ENCODE assay signal across 8 mouse cellular contexts in the genomic region with DNA sequence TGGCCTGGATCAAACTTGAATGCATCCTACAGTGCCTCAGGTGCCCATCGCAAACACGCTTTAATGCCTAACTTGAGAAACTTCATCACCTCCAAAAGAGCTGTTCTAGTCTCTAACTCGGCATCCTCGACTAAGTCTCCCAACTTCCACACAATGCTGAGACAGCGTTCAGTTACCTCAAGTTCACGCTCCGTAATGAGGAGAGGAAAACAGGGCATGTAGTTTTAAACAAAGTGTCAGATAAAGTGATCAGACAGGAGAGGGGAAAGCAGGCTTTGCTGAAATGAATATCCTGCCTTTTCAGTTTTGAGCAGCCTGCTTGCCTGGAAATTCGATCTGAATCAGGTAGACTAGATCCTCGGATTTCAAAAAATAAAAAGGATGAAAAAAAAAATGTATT. TPM values are rescaled to one million over a fixed set of nuclear protein-coding genes. Genes with fewer than 3 reads are reported as not detected.
DNase-seq lines count a peak whose midpoint lies in the region; ATAC-seq and TF ChIP-seq lines count a peak whose summit lies in the region.

No protein-coding gene starts in this region.

- H3K27ac ChIP-seq in left cerebral cortex, adult 2 months: peak overlapping the region; percentile 89
- no peak overlapping the region; the same call in 1 of the 2 replicates for H3K27ac ChIP-seq in embryonic facial prominence, embryonic 13.5 days
- peak overlapping the region; percentile 78 for H3K27ac ChIP-seq in intestine, embryonic 16.5 days (ENCODE audit: low read length)
- peak overlapping the region; percentile 89; the same call in 1 of the 2 replicates for H3K27ac ChIP-seq in neural tube, embryonic 13.5 days (replicated peaks)

- WGBS in embryonic facial prominence, embryonic 13.5 days: 11% methylated on average over 9 of the region's 9 CpGs
- WGBS in intestine, embryonic 16.5 days: 7% methylated on average over 9 of the region's 9 CpGs
- 11% methylated on average over 9 of the region's 9 CpGs for WGBS in neural tube, embryonic 13.5 days

- H3K4me1 ChIP-seq in embryonic facial prominence, embryonic 13.5 days: peaks cover 19% of the 10 kb centered on the region
- H3K4me1 ChIP-seq in intestine, embryonic 16.5 days (ENCODE audit: control insufficient read depth, insufficient read depth, low read length): no peaks in the 10 kb centered on the region
- H3K4me1 ChIP-seq in neural tube, embryonic 13.5 days (replicated peaks): peaks cover 52% of the 10 kb centered on the region

- no peak for DNase-seq in left cerebral cortex, adult 2 months (ENCODE audit: extremely low spot score in 1 of 2, low spot score in 2 of 2)
- DNase-seq in left cerebral cortex, adult 8-10 months (ENCODE audit: low spot score in 2 of 2): no peak
- DNase-seq in urinary bladder, postnatal 14 days (ENCODE audit: low spot score): no peak
- DNase-seq in layer of hippocampus, postnatal 36 days: no peak
- no peak for DNase-seq in ovary, adult 18-20 months (ENCODE audit: low spot score)

- no peak for ATAC-seq in embryonic facial prominence, embryonic 13.5 days (ENCODE audit: insufficient number of reproducible peaks, insufficient read depth, low FRiP score, low TSS enrichment, low read depth)
- ATAC-seq in intestine, embryonic 16.5 days: no peak
- no peak for ATAC-seq in neural tube, embryonic 13.5 days (ENCODE audit: low read depth)

- peaks cover 14% of the 10 kb centered on the region for H3K36me3 ChIP-seq in embryonic facial prominence, embryonic 13.5 days
- peaks cover 4% of the 10 kb centered on the region for H3K36me3 ChIP-seq in intestine, embryonic 16.5 days (ENCODE audit: control insufficient read depth, insufficient read depth, low read length)
- peaks cover 29% of the 10 kb centered on the region for H3K36me3 ChIP-seq in neural tube, embryonic 13.5 days

- H3K9ac ChIP-seq in embryonic facial prominence, embryonic 13.5 days: peak overlapping the region; percentile 72
- H3K9ac ChIP-seq in intestine, embryonic 16.5 days (ENCODE audit: low read depth, low read length): peak overlapping the region; percentile 75
- H3K9ac ChIP-seq in neural tube, embryonic 13.5 days: peak overlapping the region; percentile 76

- peak overlapping the region; percentile 77 for H3K4me2 ChIP-seq in embryonic facial prominence, embryonic 13.5 days
- H3K4me2 ChIP-seq in intestine, embryonic 16.5 days (ENCODE audit: low read depth, low read length): peak overlapping the region; percentile 60
- H3K4me2 ChIP-seq in neural tube, embryonic 13.5 days: peak overlapping the region; percentile 83

- intact Hi-C loops in left cerebral cortex, adult 2 months (cut with DNase I): loop anchor here (2.0 kb wide), 1 partner anchor 214 kb away; a partner anchor contains a TSS

- no peaks in the 10 kb centered on the region for H3K27me3 ChIP-seq in embryonic facial prominence, embryonic 13.5 days
- H3K27me3 ChIP-seq in intestine, embryonic 16.5 days (replicated peaks; ENCODE audit: control insufficient read depth, insufficient read depth, low read length): no peaks in the 10 kb centered on the region
- no peaks in the 10 kb centered on the region for H3K27me3 ChIP-seq in neural tube, embryonic 13.5 days

- no peaks in the 10 kb centered on the region for H3K9me3 ChIP-seq in embryonic facial prominence, embryonic 13.5 days
- no peaks in the 10 kb centered on the region for H3K9me3 ChIP-seq in intestine, embryonic 16.5 days (ENCODE audit: control insufficient read depth, low read length)
- no peaks in the 10 kb centered on the region for H3K9me3 ChIP-seq in neural tube, embryonic 13.5 days

- H3K4me3 ChIP-seq in left cerebral cortex, adult 2 months: peak overlapping the region; percentile 98
- peak overlapping the region; percentile 82 for H3K4me3 ChIP-seq in embryonic facial prominence, embryonic 13.5 days
- H3K4me3 ChIP-seq in intestine, embryonic 16.5 days (ENCODE audit: low read length): peak overlapping the region; percentile 92
- peak overlapping the region; percentile 72 for H3K4me3 ChIP-seq in neural tube, embryonic 13.5 days

- TF ChIP-seq CTCF in left cerebral cortex, adult 2 months (IDR thresholded peaks at IDR 0.05): no peak

RNA-seq across cellular contexts. Expression of a gene that starts 1.0 kb away (rescaled TPM):
- total RNA-seq in left cerebral cortex, adult 2 months (2021): 10 to 100 TPM; 83.5 to 87.8 TPM
- total RNA-seq in left cerebral cortex, adult 8-10 months (2022): 100 to 1,000 TPM in 2 of 4 experiments, 10 to 100 TPM in 2; 98.2 to 113 (median 106) TPM
- polyA plus RNA-seq in embryonic facial prominence, embryonic 13.5 days (2015; fragmentation: Nextera tagmentation; extraction: Ambion mirVana): 79.5 and 90.1 TPM in 2 replicates
- 210 and 225 TPM in 2 replicates for polyA plus RNA-seq in intestine, embryonic 16.5 days (2015; fragmentation: Nextera tagmentation; extraction: Ambion mirVana)
- 126 and 138 TPM in 2 replicates for polyA plus RNA-seq in neural tube, embryonic 13.5 days (2015; fragmentation: Nextera tagmentation; extraction: Ambion mirVana)
- total RNA-seq in layer of hippocampus, postnatal 36 days (2021): 10 to 100 TPM; 79.8 to 89.9 TPM

RNA-seq across cellular contexts. Expression of a gene that starts 39.7 kb away (rescaled TPM):
- 1,000 to 10,000 TPM; 1,948 to 2,026 TPM for total RNA-seq in left cerebral cortex, adult 2 months (2021)
- 1,000 to 10,000 TPM; 2,072 to 2,143 (median 2,114) TPM for total RNA-seq in left cerebral cortex, adult 8-10 months (2022)
- polyA plus RNA-seq in embryonic facial prominence, embryonic 13.5 days (2015; fragmentation: Nextera tagmentation; extraction: Ambion mirVana): 233 and 279 TPM in 2 replicates
- 149 and 153 TPM in 2 replicates for polyA plus RNA-seq in intestine, embryonic 16.5 days (2015; fragmentation: Nextera tagmentation; extraction: Ambion mirVana)
- 662 and 663 TPM in 2 replicates for polyA plus RNA-seq in neural tube, embryonic 13.5 days (2015; fragmentation: Nextera tagmentation; extraction: Ambion mirVana)
- total RNA-seq in layer of hippocampus, postnatal 36 days (2021): 1,000 to 10,000 TPM; 2,857 to 3,040 TPM
